Mouse (Mus musculus) layer of hippocampus, adult 11-12 months (tissue): ENCODE measurements around the gene Chit1.

Source experiments
- DNase-seq: peaks from one replicate; pipeline ENCODE4 v3.0.0; 2022; ENCODE audit warnings: low spot score

The Chit1 gene

GRCm38 (mm10) chr1:134188989-134189729, 78.1 kb downstream of the Chit1 start:
- no peak for DNase-seq

- DNase-seq: no peak
Observed at GRCm38 (mm10) chr1:134191192-134191591, 80.2 kb downstream of the Chit1 start.

- no peak for DNase-seq
Observed at GRCm38 (mm10) chr1:134192024-134192423, 81.0 kb downstream of the Chit1 start.

- no peak for DNase-seq
Observed at GRCm38 (mm10) chr1:134193126-134193525, 82.1 kb downstream of the Chit1 start, which contains the start of gene Mybph. Mybph (plus strand) TSS chr1:134193448.

GRCm38 (mm10) chr1:134193674-134194197, 82.7 kb downstream of the Chit1 start:
- DNase-seq: no peak

GRCm38 (mm10) chr1:134194298-134195022, 83.4 kb downstream of the Chit1 start:
- no peak for DNase-seq

- no peak for DNase-seq
Observed at GRCm38 (mm10) chr1:134195117-134195516, 84.1 kb downstream of the Chit1 start.

GRCm38 (mm10) chr1:134195571-134195970, 84.5 kb downstream of the Chit1 start:
- DNase-seq: peak; percentile 75

GRCm38 (mm10) chr1:134195979-134196378, 84.9 kb downstream of the Chit1 start:
- DNase-seq: no peak

- peak; percentile 91 for DNase-seq
Observed at GRCm38 (mm10) chr1:134196386-134196785, 85.3 kb downstream of the Chit1 start.

- no peak for DNase-seq
Observed at GRCm38 (mm10) chr1:134197325-134197982, 86.4 kb downstream of the Chit1 start.

- no peak for DNase-seq
Observed at GRCm38 (mm10) chr1:134198197-134198995, 87.4 kb downstream of the Chit1 start.

- no peak for DNase-seq
Observed at GRCm38 (mm10) chr1:134200481-134200880, 89.4 kb downstream of the Chit1 start.
